In the genomic region with DNA sequence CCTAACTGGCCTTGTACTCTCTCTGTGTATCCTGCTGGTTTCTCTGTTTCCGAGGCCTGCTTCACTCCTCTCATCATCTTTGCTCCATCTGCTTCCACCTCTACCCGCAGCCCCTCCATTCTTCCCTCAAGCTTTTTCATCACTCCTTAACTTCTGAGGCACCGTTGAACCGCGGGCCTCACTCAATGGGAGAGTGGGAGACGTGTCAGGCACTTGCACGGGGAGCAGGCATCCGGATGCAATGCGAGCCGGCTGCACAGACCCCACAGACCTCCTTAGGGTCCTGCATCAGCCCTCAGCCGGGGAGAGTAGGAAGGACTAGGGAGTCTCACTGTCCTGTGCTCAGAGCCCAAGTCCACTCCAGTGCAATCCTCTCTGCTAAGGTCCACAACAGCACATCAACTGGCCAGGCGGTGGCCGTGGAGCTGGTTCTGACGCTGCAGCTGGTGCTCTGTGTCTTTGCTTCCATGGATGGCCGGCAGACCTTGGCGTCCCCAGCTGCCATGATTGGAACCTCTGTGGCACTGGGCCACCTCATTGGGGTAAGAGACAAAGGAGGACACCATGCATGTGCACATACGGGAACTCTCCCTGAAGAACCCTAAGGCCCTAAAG, we compare ENCODE assay signal across 18 mouse cellular contexts. TPM values are rescaled to one million over a fixed set of nuclear protein-coding genes. Genes with fewer than 3 reads are reported as not detected.
A peak's percentile ranks its signal among the peaks of the same experiment; 100 is the strongest.
DNase-seq lines count a peak whose midpoint lies in the region; ATAC-seq lines count a peak whose summit lies in the region.
"Had no signal": no experiment of that assay in that cellular context is flagged by ENCODE, and none has a peak within 500 bp of the region (broad histone marks: within the 10 kb centered on the region; RNA-seq: fewer than 3 reads in every experiment).

No protein-coding gene starts in this region.

- H3K4me3 ChIP-seq in hindbrain, embryonic 15.5 days, result no peak overlapping the region
- H3K4me3 ChIP-seq: embryonic facial prominence, embryonic 12.5 days; heart, embryonic 13.5 days had no signal

- H3K27me3 ChIP-seq in hindbrain, embryonic 15.5 days, result no peaks in the 10 kb centered on the region

- DNase-seq in left cerebral cortex, postnatal 4 days, result peak; percentile 40
- no peak for DNase-seq in left cerebral cortex, adult 11 months (ENCODE audit: low spot score)
- DNase-seq in brain, adult 2 months (ENCODE audit: low read depth, low spot score), result peak; percentile 23
- peak; percentile 74 for DNase-seq in cerebellum, adult 9-10 months
- no peak for DNase-seq in adipocyte (ENCODE audit: low spot score)
- DNase-seq in right cerebral cortex, postnatal 4 days, result no peak
- no peak for DNase-seq in kidney, adult 11 months
- DNase-seq: gastrocnemius, postnatal 36 days; kidney, adult 2 months; kidney, postnatal 25 days; layer of hippocampus, adult 9-11 months; lung, embryonic 14.5 days; thymus, adult 2 months had no signal

- no peak overlapping the region for H3K9ac ChIP-seq in hindbrain, embryonic 15.5 days
- H3K9ac ChIP-seq: embryonic facial prominence, embryonic 12.5 days; heart, embryonic 13.5 days; lung, embryonic 14.5 days had no signal

- H3K36me3 ChIP-seq in hindbrain, embryonic 15.5 days, result no peaks in the 10 kb centered on the region
- H3K36me3 ChIP-seq: embryonic facial prominence, embryonic 12.5 days; heart, embryonic 13.5 days had no signal

- ATAC-seq in hindbrain, embryonic 15.5 days (ENCODE audit: low FRiP score, low read depth), result no peak

- peaks cover 48% of the 10 kb centered on the region for H3K4me1 ChIP-seq in hindbrain, embryonic 15.5 days (replicated peaks)

- 61% methylated on average over 17 of the region's 17 CpGs for WGBS in hindbrain, embryonic 15.5 days

- H3K9me3 ChIP-seq in hindbrain, embryonic 15.5 days, result no peaks in the 10 kb centered on the region
- H3K9me3 ChIP-seq: embryonic facial prominence, embryonic 12.5 days; heart, embryonic 13.5 days had no signal

- H3K4me2 ChIP-seq in hindbrain, embryonic 15.5 days, result no peak overlapping the region
- H3K4me2 ChIP-seq: embryonic facial prominence, embryonic 12.5 days; heart, embryonic 13.5 days; liver, embryonic 11.5 days; lung, embryonic 14.5 days had no signal

- peak overlapping the region; percentile 61 for H3K27ac ChIP-seq in hindbrain, embryonic 15.5 days (replicated peaks)
- H3K27ac ChIP-seq: embryonic facial prominence, embryonic 12.5 days; heart, embryonic 13.5 days had no signal

- intact Hi-C loops in left cerebral cortex, postnatal 4 days (cut with DNase I), result no loop called here

RNA-seq across cellular contexts. Expression of gene Aqp6, which starts 1.1 kb away (rescaled TPM):
- total RNA-seq in left cerebral cortex, postnatal 4 days (2021), result not detected
- 0.78 and 1.00 TPM in 2 replicates for polyA plus RNA-seq in hindbrain, embryonic 15.5 days (2015; fragmentation: Nextera tagmentation; extraction: Ambion mirVana)
- total RNA-seq: gastrocnemius, postnatal 36 days; hematopoietic stem cell, adult 5-6 weeks had no signal
- polyA plus RNA-seq: heart, embryonic 13.5 days; liver, embryonic 11.5 days; lung, embryonic 14.5 days had no signal

RNA-seq across cellular contexts. Expression of gene Aqp5, which starts 11.7 kb away (rescaled TPM):
- 1 to 10 TPM in 1 of 2 experiments, under 1 TPM in 1; 0.28 to 1.1 TPM for total RNA-seq in left cerebral cortex, postnatal 4 days (2021)
- polyA plus RNA-seq in hindbrain, embryonic 15.5 days (2015; fragmentation: Nextera tagmentation; extraction: Ambion mirVana), result 1.3 and 2.4 TPM in 2 replicates
- total RNA-seq: gastrocnemius, postnatal 36 days; hematopoietic stem cell, adult 5-6 weeks had no signal

RNA-seq across cellular contexts. Expression of gene Aqp2, which starts 23.5 kb away (rescaled TPM):
- total RNA-seq in left cerebral cortex, postnatal 4 days (2021), result not detected
- polyA plus RNA-seq in hindbrain, embryonic 15.5 days (2015; fragmentation: Nextera tagmentation; extraction: Ambion mirVana), result not detected in 2 replicates
- total RNA-seq: gastrocnemius, postnatal 36 days; hematopoietic stem cell, adult 5-6 weeks had no signal
- polyA plus RNA-seq: embryonic facial prominence, embryonic 12.5 days; heart, embryonic 13.5 days; liver, embryonic 11.5 days; lung, embryonic 14.5 days had no signal

RNA-seq across cellular contexts. Expression of gene Racgap1, which starts 49.1 kb away (rescaled TPM):
- total RNA-seq in left cerebral cortex, postnatal 4 days (2021), result 10 to 100 TPM; 22.0 to 26.1 TPM
- 63.3 and 67.1 TPM in 2 replicates for polyA plus RNA-seq in hindbrain, embryonic 15.5 days (2015; fragmentation: Nextera tagmentation; extraction: Ambion mirVana)

Comparison
In these comparisons a context has a peak if more than half of its experiments do, and no peak if none do; other contexts are left out.
1. DNase-seq: peak in left cerebral cortex, postnatal 4 days (single experiment), brain, adult 2 months (single experiment) and cerebellum, adult 9-10 months (single experiment); none in left cerebral cortex, adult 11 months (single experiment), adipocyte (single experiment), right cerebral cortex, postnatal 4 days (single experiment) and kidney, adult 11 months (single experiment).